Mouse (Mus musculus) heart, postnatal 0 days (tissue): ENCODE measurements around the gene Slc2a9. TPM values are rescaled to one million over a fixed set of nuclear protein-coding genes. Genes with fewer than 3 reads are reported as not detected.

Experiments used
- ATAC-seq: fragments of 200-750 bp; cut with Nextera tagmentation; 2 replicates; pipeline ENCODE4 v1.8.0; 2017; ENCODE audit warnings: low read depth, moderate number of reproducible peaks, moderate library complexity; ENCODE audit not compliant: insufficient read depth
- DNase-seq: peaks from one replicate; pipeline ENCODE4 v3.0.0-alpha.2; 2016; ENCODE audit warnings: low spot score
- H3K27ac ChIP-seq: fragments of 300-500 bp; sonication (generic); 2 replicates; pipeline ENCODE4 v1.5.1; 2014; ENCODE audit warnings: low read depth, mild to moderate bottlenecking
- H3K27me3 ChIP-seq: fragments of 300-500 bp; sonication (generic); 2 replicates; pipeline ENCODE4 v1.6.1; 2014; ENCODE audit warnings: low read length, mixed read lengths; ENCODE audit not compliant: control insufficient read depth, insufficient read depth
- H3K36me3 ChIP-seq: fragments of 300-500 bp; sonication (generic); replicated peaks from 2 replicates; pipeline ENCODE4 v1.6.1; 2014; ENCODE audit warnings: low read length, mixed read lengths; ENCODE audit not compliant: control insufficient read depth, insufficient read depth
- H3K4me1 ChIP-seq: fragments of 300-500 bp; sonication (generic); 2 replicates; pipeline ENCODE4 v1.6.1; 2014; ENCODE audit warnings: antibody characterized with exemption; ENCODE audit not compliant: control insufficient read depth, insufficient read depth
- H3K4me2 ChIP-seq: fragments of 300-500 bp; sonication (generic); 2 replicates; pipeline ENCODE4 v1.6.1; 2014; ENCODE audit warnings: low read depth, mild to moderate bottlenecking, low read length, moderate library complexity
- H3K4me3 ChIP-seq: fragments of 300-500 bp; sonication (generic); 2 replicates; pipeline ENCODE4 v1.5.1; 2014; ENCODE audit warnings: low read depth, low read length
- H3K9ac ChIP-seq: fragments of 300-500 bp; sonication (generic); replicated peaks from 2 replicates; pipeline ENCODE4 v1.6.1; 2014; ENCODE audit warnings: low read depth, low read length, mixed read lengths
- H3K9me3 ChIP-seq: fragments of 300-500 bp; sonication (generic); replicated peaks from 2 replicates; pipeline ENCODE4 v1.6.1; 2016; ENCODE audit warnings: low read length; ENCODE audit not compliant: control insufficient read depth
- CTCF ChIP-seq: IDR thresholded peaks from 2 replicates; pipeline ENCODE4 v1.5.1; 2016; ENCODE audit warnings: antibody characterized with exemption, control low read depth, low read depth
- EP300 ChIP-seq: IDR thresholded peaks from 2 replicates; pipeline ENCODE4 v1.6.1; 2016; ENCODE audit warnings: antibody characterized with exemption, low read depth
- WGBS: fragments of 180-500 bp; shearing (Covaris S2); extraction: QIAGEN DNeasy Blood & Tissue Kit; methylation state at CpG from one replicate; pipeline ENCODE4 v1.1.7; 2014; 5-methylcytosine and 5-hydroxymethylcytosine counted together
- polyA plus RNA-seq: library from polyadenylated mRNA; unstranded; fragments of >200 nt; fragmentation: Nextera tagmentation; extraction: Ambion mirVana; gene quantifications from 2 replicates; pipeline ENCODE4 v1.2.1, GENCODE M21; 2015
- total RNA-seq: library from RNA; depleted of rRNA; stranded (reverse); fragments of >200 nt; gene quantifications from 2 replicates; pipeline ENCODE4 v1.2.3, GENCODE M21; 2014; ENCODE audit warnings: low replicate concordance; rRNA removed

Gene Slc2a9
- total and polyA plus RNA-seq, 2 experiments from 2014 or later: 0.23 to 0.61 TPM

- no peaks in the 10 kb centered on the region for H3K27me3 ChIP-seq
- TF ChIP-seq EP300: no peak
- TF ChIP-seq CTCF: no peak
- H3K4me3 ChIP-seq: no peak overlapping the region
- 77% methylated on average over 12 of the region's 12 CpGs for WGBS
- no peak overlapping the region for H3K27ac ChIP-seq
- DNase-seq: no peak
- H3K9me3 ChIP-seq: no peaks in the 10 kb centered on the region
- no peak for ATAC-seq
- no peak overlapping the region for H3K4me2 ChIP-seq
- H3K9ac ChIP-seq: no peak overlapping the region
- H3K36me3 ChIP-seq: no peaks in the 10 kb centered on the region
- H3K4me1 ChIP-seq: no peaks in the 10 kb centered on the region
Observed at GRCm38 (mm10) chr5:38301761-38302411, 201.1 kb downstream of the Slc2a9 start.

Other genes starting within 250 kb of the Slc2a9 start
- 46.9 and 92.8 TPM in 2 replicates for gene Tmem128, start 243.0 kb downstream of the Slc2a9 start, total RNA-seq
- 48.0 and 50.8 TPM in 2 replicates for gene Tmem128, start 243.0 kb downstream of the Slc2a9 start, polyA plus RNA-seq
- gene Otop1, start 227.2 kb downstream of the Slc2a9 start, total RNA-seq: not detected in 2 replicates
- gene Otop1, start 227.2 kb downstream of the Slc2a9 start, polyA plus RNA-seq: not detected in 2 replicates
- gene Drd5, start 183.8 kb downstream of the Slc2a9 start, total RNA-seq: not detected in 2 replicates
- not detected in 2 replicates for gene Drd5, start 183.8 kb downstream of the Slc2a9 start, polyA plus RNA-seq
- 306 and 324 TPM in 2 replicates for gene Wdr1, start 60.1 kb upstream of the Slc2a9 start, total RNA-seq
- 145 and 171 TPM in 2 replicates for gene Wdr1, start 60.1 kb upstream of the Slc2a9 start, polyA plus RNA-seq
- gene Zfp518b, start 181.7 kb upstream of the Slc2a9 start, total RNA-seq: 8.2 and 10.2 TPM in 2 replicates
- gene Zfp518b, start 181.7 kb upstream of the Slc2a9 start, polyA plus RNA-seq: 3.3 and 4.0 TPM in 2 replicates